Mouse (Mus musculus) liver, embryonic 13.5 days (tissue): Measurements from ENCODE around the gene Mybl2. TPM values are rescaled to one million over a fixed set of nuclear protein-coding genes. Genes with fewer than 3 reads are reported as not detected.

Source experiments
- ATAC-seq: fragments of 200-750 bp; cut with Nextera tagmentation; 2 replicates; pipeline ENCODE4 v1.8.0; 2017; ENCODE audit warnings: low read depth, mild to moderate bottlenecking, moderate number of reproducible peaks, moderate library complexity
- DNase-seq: peaks from one replicate; pipeline ENCODE4 v3.0.0; 2022
- H3K27ac ChIP-seq: fragments of 300-500 bp; sonication (generic); 2 replicates; pipeline ENCODE4 v1.5.1; 2015; ENCODE audit warnings: moderate library complexity, mild to moderate bottlenecking, inconsistent platforms
- H3K27me3 ChIP-seq: fragments of 300-500 bp; sonication (generic); 2 replicates; pipeline ENCODE4 v1.6.1; 2015; ENCODE audit warnings: mild to moderate bottlenecking, inconsistent platforms
- H3K36me3 ChIP-seq: fragments of 300-500 bp; sonication (generic); 2 replicates; pipeline ENCODE4 v1.6.1; 2015; ENCODE audit warnings: mild to moderate bottlenecking, inconsistent platforms
- H3K4me1 ChIP-seq: fragments of 300-500 bp; sonication (generic); replicated peaks from 2 replicates; pipeline ENCODE4 v1.6.1; 2015; ENCODE audit warnings: inconsistent platforms
- H3K4me2 ChIP-seq: fragments of 300-500 bp; sonication (generic); 2 replicates; pipeline ENCODE4 v1.6.1; 2015; ENCODE audit warnings: inconsistent platforms, mild to moderate bottlenecking, moderate library complexity
- H3K4me3 ChIP-seq: fragments of 300-500 bp; sonication (generic); replicated peaks from 2 replicates; pipeline ENCODE4 v1.5.1; 2015; ENCODE audit warnings: mild to moderate bottlenecking, inconsistent platforms
- H3K9ac ChIP-seq: fragments of 300-500 bp; sonication (generic); 2 replicates; pipeline ENCODE4 v1.6.1; 2015; ENCODE audit warnings: mild to moderate bottlenecking, inconsistent platforms
- H3K9me3 ChIP-seq: fragments of 300-500 bp; sonication (generic); replicated peaks from 2 replicates; pipeline ENCODE4 v1.6.1; 2016; ENCODE audit warnings: inconsistent platforms
- WGBS: fragments of 180-500 bp; shearing (Covaris S2); methylation state at CpG from one replicate; pipeline ENCODE4 v1.1.7; 2015; ENCODE audit not compliant: insufficient replicate concordance; 5-methylcytosine and 5-hydroxymethylcytosine counted together
- polyA plus RNA-seq: library from polyadenylated mRNA; unstranded; fragments of >200 nt; fragmentation: Nextera tagmentation; extraction: Ambion mirVana; gene quantifications from 2 replicates; pipeline ENCODE4 v1.2.1, GENCODE M21; 2015

The Mybl2 gene
- polyA plus RNA-seq, 1 experiment from 2014 or later: 45.7 TPM

- Histone ChIP-seq H3K4me3 (no peak overlapping the region), H3K9ac (no peak overlapping the region), H3K9me3 (no peaks in the 10 kb centered on the region), H3K4me2 (no peak overlapping the region), H3K27me3 (peaks cover under 1% of the 10 kb centered on the region; the same call in 1 of the 2 replicates), H3K4me1 (no peaks in the 10 kb centered on the region; the same call in 1 of the 2 replicates), H3K36me3 (no peaks in the 10 kb centered on the region), H3K27ac (no peak overlapping the region)
- ATAC-seq (no peak), DNase-seq (no peak)
- 89% methylated on average over 10 of the region's 10 CpGs for WGBS
Observed at GRCm38 (mm10) chr2:163094909-163095308, 40.4 kb downstream of the Mybl2 start.

- whole genome bisulfite sequencing: 55% methylated on average over 3 of the region's 3 CpGs
- Histone ChIP-seq H3K36me3 (no peaks in the 10 kb centered on the region), H3K9ac (no peak overlapping the region), H3K27ac (no peak overlapping the region), H3K9me3 (no peaks in the 10 kb centered on the region), H3K4me3 (no peak overlapping the region), H3K4me1 (peaks cover 4% of the 10 kb centered on the region; the same call in 1 of the 2 replicates), H3K27me3 (peaks cover 4% of the 10 kb centered on the region; the same call in 1 of the 2 replicates), H3K4me2 (no peak overlapping the region)
- DNase-seq (no peak), ATAC-seq (no peak)
Observed at GRCm38 (mm10) chr2:163095784-163096183, 41.3 kb downstream of the Mybl2 start.

GRCm38 (mm10) chr2:163099919-163100318, 45.4 kb downstream of the Mybl2 start:
- H3K4me2 ChIP-seq: no peak overlapping the region
- no peak overlapping the region for H3K9ac ChIP-seq
- ATAC-seq (no peak), DNase-seq (no peak)
- H3K4me3 ChIP-seq: no peak overlapping the region
- H3K9me3 ChIP-seq: no peaks in the 10 kb centered on the region
- no peak overlapping the region for H3K27ac ChIP-seq
- H3K4me1 ChIP-seq: peaks cover 4% of the 10 kb centered on the region; the same call in 1 of the 2 replicates
- WGBS: 36% methylated on average over 8 of the region's 8 CpGs
- H3K36me3 ChIP-seq: no peaks in the 10 kb centered on the region
- H3K27me3 ChIP-seq: peaks cover 4% of the 10 kb centered on the region; the same call in 1 of the 2 replicates

- Histone ChIP-seq H3K9ac (no peak overlapping the region), H3K27ac (no peak overlapping the region), H3K4me3 (no peak overlapping the region), H3K36me3 (no peaks in the 10 kb centered on the region), H3K4me1 (peaks cover 4% of the 10 kb centered on the region; the same call in 1 of the 2 replicates), H3K27me3 (peaks cover 4% of the 10 kb centered on the region; the same call in 1 of the 2 replicates), H3K4me2 (no peak overlapping the region), H3K9me3 (no peaks in the 10 kb centered on the region)
- no peak for DNase-seq
- 40% methylated on average over 5 of the region's 5 CpGs for WGBS
- ATAC-seq: no peak
Observed at GRCm38 (mm10) chr2:163100551-163100950, 46.1 kb downstream of the Mybl2 start.

- ATAC-seq (no peak), DNase-seq (peak; percentile 17)
- no peaks in the 10 kb centered on the region for H3K9me3 ChIP-seq
- peaks cover 4% of the 10 kb centered on the region; the same call in 1 of the 2 replicates for H3K4me1 ChIP-seq
- H3K4me2 ChIP-seq: no peak overlapping the region
- peaks cover 4% of the 10 kb centered on the region; the same call in 1 of the 2 replicates for H3K27me3 ChIP-seq
- H3K4me3 ChIP-seq: no peak overlapping the region
- H3K27ac ChIP-seq: no peak overlapping the region
- WGBS: 7% methylated on average over 10 of the region's 10 CpGs
- no peaks in the 10 kb centered on the region for H3K36me3 ChIP-seq
- H3K9ac ChIP-seq: no peak overlapping the region
Observed at GRCm38 (mm10) chr2:163101646-163102203, 47.2 kb downstream of the Mybl2 start.

GRCm38 (mm10) chr2:163102216-163102615, 47.7 kb downstream of the Mybl2 start:
- H3K4me2 ChIP-seq: no peak overlapping the region
- no peak overlapping the region for H3K27ac ChIP-seq
- H3K4me3 ChIP-seq: no peak overlapping the region
- no peak overlapping the region for H3K9ac ChIP-seq
- WGBS: 57% methylated on average over 7 of the region's 7 CpGs
- peaks cover 4% of the 10 kb centered on the region; the same call in 1 of the 2 replicates for H3K4me1 ChIP-seq
- peaks cover 4% of the 10 kb centered on the region; the same call in 1 of the 2 replicates for H3K27me3 ChIP-seq
- H3K36me3 ChIP-seq: no peaks in the 10 kb centered on the region
- DNase-seq (no peak), ATAC-seq (no peak)
- H3K9me3 ChIP-seq: no peaks in the 10 kb centered on the region

GRCm38 (mm10) chr2:163102900-163103653, 48.6 kb downstream of the Mybl2 start:
- Histone ChIP-seq H3K4me2 (no peak overlapping the region), H3K4me1 (peaks cover 4% of the 10 kb centered on the region; the same call in 1 of the 2 replicates), H3K4me3 (no peak overlapping the region), H3K9ac (no peak overlapping the region), H3K27ac (no peak overlapping the region), H3K36me3 (no peaks in the 10 kb centered on the region), H3K27me3 (peaks cover 4% of the 10 kb centered on the region; the same call in 1 of the 2 replicates), H3K9me3 (no peaks in the 10 kb centered on the region)
- WGBS: 59% methylated on average over 18 of the region's 18 CpGs
- ATAC-seq: no peak
- DNase-seq: no peak

GRCm38 (mm10) chr2:163104086-163104770, 49.7 kb downstream of the Mybl2 start:
- Histone ChIP-seq H3K4me1 (peaks cover 4% of the 10 kb centered on the region; the same call in 1 of the 2 replicates), H3K27me3 (peaks cover 4% of the 10 kb centered on the region; the same call in 1 of the 2 replicates), H3K9me3 (no peaks in the 10 kb centered on the region), H3K4me3 (no peak overlapping the region), H3K9ac (no peak overlapping the region), H3K4me2 (no peak overlapping the region), H3K36me3 (no peaks in the 10 kb centered on the region), H3K27ac (no peak overlapping the region)
- DNase-seq (no peak), ATAC-seq (no peak)
- 69% methylated on average over 13 of the region's 13 CpGs for WGBS

- Histone ChIP-seq H3K9me3 (peaks cover 3% of the 10 kb centered on the region; the same call in 1 of the 2 replicates), H3K4me2 (no peak overlapping the region), H3K36me3 (no peaks in the 10 kb centered on the region), H3K4me1 (no peaks in the 10 kb centered on the region), H3K9ac (no peak overlapping the region), H3K27ac (no peak overlapping the region), H3K27me3 (no peaks in the 10 kb centered on the region), H3K4me3 (no peak overlapping the region)
- ATAC-seq (no peak), DNase-seq (no peak)
- 72% methylated on average over 9 of the region's 9 CpGs for WGBS
Observed at GRCm38 (mm10) chr2:163108385-163108784, 53.9 kb downstream of the Mybl2 start.

GRCm38 (mm10) chr2:163110706-163111105, 56.2 kb downstream of the Mybl2 start:
- Histone ChIP-seq H3K4me3 (no peak overlapping the region), H3K27me3 (no peaks in the 10 kb centered on the region), H3K9me3 (peaks cover 3% of the 10 kb centered on the region; the same call in 1 of the 2 replicates), H3K9ac (no peak overlapping the region), H3K27ac (no peak overlapping the region), H3K4me1 (no peaks in the 10 kb centered on the region), H3K4me2 (no peak overlapping the region), H3K36me3 (no peaks in the 10 kb centered on the region)
- ATAC-seq (no peak), DNase-seq (no peak)
- WGBS: 65% methylated on average over 1 of the region's 1 CpGs
